Mouse (Mus musculus) G1E (cell line): ENCODE measurements at regions not wholly inside any gene's neighbourhood (a gene's known extent, or its start where the extent isn't known, plus 50 kb on each side); places are given as distances from the start of the nearest gene placed in this dataset.

Experiments
- CTCF ChIP-seq: IDR thresholded peaks from 2 replicates; pipeline ENCODE4 v1.5.1; 2012; ENCODE audit warnings: low read depth, low read length, inconsistent platforms, mixed read lengths
- GATA1 ChIP-seq: IDR thresholded peaks from 2 replicates; pipeline ENCODE4 v1.6.1; 2012; ENCODE audit warnings: borderline replicate concordance, low read length, inconsistent platforms, mixed read lengths
- GATA2 ChIP-seq: IDR thresholded peaks from 2 replicates; pipeline ENCODE4 v1.6.1; 2012; ENCODE audit warnings: low read depth, low read length, inconsistent platforms, borderline replicate concordance
- POLR2AphosphoS5 ChIP-seq: IDR thresholded peaks from 2 replicates; pipeline ENCODE4 v1.6.1; 2012; ENCODE audit warnings: low read depth, low read length, inconsistent platforms; ENCODE audit not compliant: insufficient replicate concordance
- TAL1 ChIP-seq: conservative IDR thresholded peaks from 2 replicates; pipeline ENCODE4 v1.6.1; 2012; ENCODE audit warnings: low read depth, low read length, inconsistent platforms, mixed read lengths

DNA sequence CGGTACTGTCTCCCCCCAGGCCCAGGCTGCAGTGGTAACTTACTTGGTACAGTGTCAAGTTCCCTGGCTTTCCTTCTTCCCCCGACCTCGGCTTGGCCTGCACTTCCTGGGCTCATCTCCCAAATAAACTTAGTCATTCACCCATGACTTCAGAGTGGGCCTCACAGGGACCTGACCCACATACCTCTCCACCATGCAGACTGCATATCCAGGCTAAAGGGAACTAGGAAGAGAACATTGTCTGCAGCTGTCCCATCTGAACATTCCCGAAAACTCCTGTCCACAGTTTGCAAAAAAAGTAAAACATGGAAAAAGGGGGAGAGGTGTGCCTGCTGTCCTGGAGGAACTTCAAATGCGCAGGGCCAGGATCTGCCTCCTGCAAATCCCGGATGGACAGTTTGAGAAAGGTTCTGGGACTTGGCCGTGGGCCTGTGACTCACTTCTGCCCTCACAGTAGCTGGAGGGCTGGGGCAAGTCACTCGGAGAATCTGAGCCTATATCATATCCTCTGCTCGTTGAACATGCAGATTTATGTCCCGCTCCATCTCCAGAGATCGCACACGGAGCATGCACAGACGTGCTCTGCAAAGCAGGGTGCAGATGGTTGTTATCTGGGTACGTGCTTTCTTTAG is 87.9 kb upstream of the Gsc start:
- no peak for TF ChIP-seq CTCF
- no peak for TF ChIP-seq TAL1
- TF ChIP-seq POLR2AphosphoS5 = no peak
- TF ChIP-seq GATA1 = no peak
- TF ChIP-seq GATA2 = no peak
